Mouse (Mus musculus) liver, postnatal 0 days (tissue): ENCODE results near the gene Fahd1.

Experiments
- CTCF ChIP-seq: sonication (generic); IDR thresholded peaks from 2 replicates; pipeline ENCODE4 v1.5.1; 2016; ENCODE audit warnings: antibody characterized with exemption, low read depth
- EP300 ChIP-seq: IDR thresholded peaks from 2 replicates; pipeline ENCODE4 v1.6.1; 2016; ENCODE audit warnings: antibody characterized with exemption, low read depth, mild to moderate bottlenecking

DNA sequence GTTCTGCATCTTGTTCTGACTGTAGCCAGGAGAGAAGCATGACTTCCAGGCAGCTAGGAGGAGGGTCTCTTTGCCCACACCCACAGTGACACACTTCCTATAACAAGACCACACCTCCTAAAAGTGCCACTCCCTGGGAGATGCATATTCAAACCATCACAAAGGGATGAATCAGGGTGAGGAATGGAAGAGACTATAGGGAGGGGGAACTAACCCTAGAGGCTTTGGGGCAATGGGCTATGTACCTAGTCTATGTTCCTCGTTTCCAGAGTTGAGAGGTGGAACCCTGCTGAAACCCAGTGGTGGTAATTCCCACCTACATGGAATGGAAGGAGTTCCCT lies 24.2 kb upstream of the Fahd1 start:
- TF ChIP-seq CTCF (no peak), EP300 (no peak)
